Mouse (Mus musculus) bone marrow, adult 2 months (tissue): ENCODE results near the gene Mrps17. TPM values are rescaled to one million over a fixed set of nuclear protein-coding genes. Genes with fewer than 3 reads are reported as not detected.

Source experiments
- H3K27ac ChIP-seq: fragments of 200-500 bp; 2 replicates; pipeline ENCODE4 v1.5.1; 2012; ENCODE audit warnings: low read depth, mild to moderate bottlenecking, control low read depth, inconsistent platforms, low read length; ENCODE audit not compliant: control insufficient read depth, poor library complexity, insufficient read depth
- H3K4me1 ChIP-seq: fragments of 200-500 bp; 2 replicates; pipeline ENCODE4 v1.6.1; 2011; ENCODE audit warnings: low read length; ENCODE audit not compliant: control insufficient read depth, insufficient read depth
- H3K4me3 ChIP-seq: fragments of 200-500 bp; replicated peaks from 2 replicates; pipeline ENCODE3; 2011; ENCODE audit warnings: mild to moderate bottlenecking, low read depth, low read length, control low read depth; ENCODE audit not compliant: control insufficient read depth
- CTCF ChIP-seq: fragments of 200-500 bp; IDR thresholded peaks from 2 replicates; pipeline ENCODE4 v1.5.1; 2011; ENCODE audit warnings: low read length, control low read depth; ENCODE audit not compliant: control insufficient read depth, insufficient read depth
- POLR2A ChIP-seq: fragments of 200-500 bp; IDR thresholded peaks from 2 replicates; pipeline ENCODE4 v1.6.1; 2011; ENCODE audit warnings: low read depth, mild to moderate bottlenecking, control low read depth, low read length, borderline replicate concordance; ENCODE audit not compliant: control insufficient read depth
- WGBS: fragments of 180-500 bp; shearing (Covaris S2); methylation state at CpG from one replicate; pipeline ENCODE4 v1.1.7; 2018; 5-methylcytosine and 5-hydroxymethylcytosine counted together
- polyA plus RNA-seq: library from polyadenylated mRNA; stranded (reverse); fragments of >200 nt; gene quantifications from 2 replicates; pipeline ENCODE4 v1.2.4, GENCODE M21; 2011; ENCODE audit warnings: low replicate concordance; ENCODE audit not compliant: missing spikeins, insufficient read depth, insufficient read length

Gene Mrps17
- polyA plus RNA-seq, 1 experiment = 46.9 TPM

GRCm38 (mm10) chr5:129700506-129700905 is 14.8 kb upstream of the Mrps17 start:
- no peak for TF ChIP-seq POLR2A
- TF ChIP-seq CTCF = no peak
- H3K4me3 ChIP-seq = no peak overlapping the region
- peaks cover 2% of the 10 kb centered on the region for H3K4me1 ChIP-seq
- WGBS = 37% methylated on average over 2 of the region's 2 CpGs
- H3K27ac ChIP-seq = no peak overlapping the region

GRCm38 (mm10) chr5:129701706-129702105 is 13.6 kb upstream of the Mrps17 start:
- TF ChIP-seq POLR2A = no peak
- no peak for TF ChIP-seq CTCF
- Histone ChIP-seq H3K4me1 (peaks cover 2% of the 10 kb centered on the region), H3K4me3 (no peak overlapping the region), H3K27ac (no peak overlapping the region)
- WGBS = 68% methylated on average over 1 of the region's 1 CpGs

GRCm38 (mm10) chr5:129703368-129703767 is 11.9 kb upstream of the Mrps17 start:
- H3K27ac ChIP-seq = no peak overlapping the region
- no peak for TF ChIP-seq POLR2A
- TF ChIP-seq CTCF = no peak
- peaks cover 2% of the 10 kb centered on the region for H3K4me1 ChIP-seq
- H3K4me3 ChIP-seq = no peak overlapping the region

GRCm38 (mm10) chr5:129708412-129708811 is 6.9 kb upstream of the Mrps17 start, which contains the start of gene Sept14:
Gene Sept14 (minus strand): TSS chr5:129708512.
- WGBS = 60% methylated on average over 2 of the region's 2 CpGs
- H3K4me3 ChIP-seq = no peak within 1 kb of the TSS
- TF ChIP-seq CTCF = no peak
- TF ChIP-seq POLR2A = no peak
- no peaks in the 10 kb centered on the region; the same call in 1 of the 2 replicates for H3K4me1 ChIP-seq
- H3K27ac ChIP-seq = no peak within 1 kb of the TSS

- Histone ChIP-seq H3K27ac (no peak overlapping the region), H3K4me1 (no peaks in the 10 kb centered on the region; the same call in 1 of the 2 replicates), H3K4me3 (no peak overlapping the region)
- no peak for TF ChIP-seq POLR2A
- no peak for TF ChIP-seq CTCF
- 79% methylated on average over 9 of the region's 9 CpGs for WGBS
Observed at GRCm38 (mm10) chr5:129717016-129717415, 1.7 kb downstream of the Mrps17 start.

GRCm38 (mm10) chr5:129720176-129720575 is 4.9 kb downstream of the Mrps17 start:
- Histone ChIP-seq H3K27ac (no peak overlapping the region), H3K4me1 (peaks cover 2% of the 10 kb centered on the region), H3K4me3 (no peak overlapping the region)
- TF ChIP-seq POLR2A (no peak), CTCF (no peak)
- 90% methylated on average over 3 of the region's 3 CpGs for WGBS

- WGBS = 24% methylated on average over 4 of the region's 4 CpGs
- TF ChIP-seq CTCF (no peak), POLR2A (no peak)
Observed at GRCm38 (mm10) chr5:129724268-129724667, 9.0 kb downstream of the Mrps17 start.

GRCm38 (mm10) chr5:129724834-129725773 is 9.8 kb downstream of the Mrps17 start, which contains the start of gene Nipsnap2:
Gene Nipsnap2 (plus strand): TSS chr5:129725063.
- peak within 1 kb of the TSS; percentile 96 for H3K27ac ChIP-seq
- TF ChIP-seq CTCF (peak; percentile 99), POLR2A (peak; percentile 77; the same call in 1 of the 2 replicates)
- H3K4me3 ChIP-seq = peak within 1 kb of the TSS; percentile 69
- peaks cover 2% of the 10 kb centered on the region for H3K4me1 ChIP-seq
- WGBS = under 1% methylated on average over 93 of the region's 93 CpGs

More at GRCm38 (mm10) chr5:129724268-129724667, 9.0 kb downstream of the Mrps17 start:
- Histone ChIP-seq H3K27ac (no peak overlapping the region), H3K4me1 (peaks cover 2% of the 10 kb centered on the region), H3K4me3 (no peak overlapping the region)
